ENCODE assay signal across 13 mouse cellular contexts in the genomic region with DNA sequence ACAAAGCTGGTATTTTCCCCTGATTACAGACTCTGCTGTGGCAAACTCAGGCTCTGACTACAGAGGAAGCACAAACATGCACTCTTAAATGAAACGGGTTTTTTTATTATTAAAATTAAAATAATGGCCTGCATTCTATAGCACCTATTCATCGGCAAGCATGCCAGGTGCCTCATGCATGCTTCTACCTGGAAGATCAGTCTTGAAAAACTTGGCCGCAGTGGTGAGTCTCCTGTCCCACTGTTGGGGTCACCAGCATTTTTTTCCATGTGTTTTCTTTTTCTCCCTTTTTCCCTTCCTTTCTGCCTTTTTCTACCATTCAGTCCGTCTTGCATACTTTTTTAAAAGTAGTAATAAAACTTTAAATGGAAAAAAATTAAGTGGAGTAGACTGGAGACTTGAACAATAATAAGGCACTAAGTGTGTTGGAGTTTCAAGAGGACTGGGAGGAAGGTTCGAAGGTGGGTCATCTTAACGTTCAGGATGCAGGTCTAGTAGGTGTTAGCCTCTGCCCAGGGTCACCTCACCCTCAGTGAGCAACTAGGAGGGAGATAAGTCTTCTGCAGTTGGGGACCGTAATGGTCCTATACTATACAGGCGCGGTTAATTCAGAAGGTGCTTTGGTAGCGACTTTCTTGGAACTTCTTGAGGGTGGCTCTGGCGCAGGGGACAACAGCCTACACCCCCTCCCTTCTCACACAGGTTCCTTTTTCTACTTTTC. TPM values are rescaled to one million over a fixed set of nuclear protein-coding genes. Genes with fewer than 3 reads are reported as not detected.
DNase-seq lines count a peak whose midpoint lies in the region; ATAC-seq and TF ChIP-seq lines count a peak whose summit lies in the region.
"Had no signal": no experiment of that assay in that cellular context is flagged by ENCODE, and none has a peak within 500 bp of the region (broad histone marks: within the 10 kb centered on the region; RNA-seq: fewer than 3 reads in every experiment).

No protein-coding gene starts in this region.

- H3K4me2 ChIP-seq in forebrain, embryonic 11.5 days (ENCODE audit: low read depth, low read length, severe bottlenecking): no peak overlapping the region
- H3K4me2 ChIP-seq in limb, embryonic 12.5 days: 0 out of 2 replicates have a peak overlapping the region, but pooled peaks have one; percentile 45
- H3K4me2 ChIP-seq in embryonic facial prominence, embryonic 15.5 days (replicated peaks): no peak overlapping the region
- H3K4me2 ChIP-seq in limb, embryonic 13.5 days (replicated peaks): peak overlapping the region; percentile 60
- H3K4me2 ChIP-seq in liver, postnatal 0 days (ENCODE audit: low read depth, low read length): no peak overlapping the region
- H3K4me2 ChIP-seq: liver, embryonic 11.5 days had no signal

- no peak overlapping the region for H3K27ac ChIP-seq in forebrain, embryonic 10.5 days
- no peak overlapping the region for H3K27ac ChIP-seq in forebrain, embryonic 11.5 days (ENCODE audit: low read depth, low read length)
- H3K27ac ChIP-seq in limb, embryonic 12.5 days: no peak overlapping the region
- no peak overlapping the region for H3K27ac ChIP-seq in limb, embryonic 10.5 days
- peak overlapping the region; percentile 65; the same call in 1 of the 2 replicates for H3K27ac ChIP-seq in embryonic facial prominence, embryonic 15.5 days (replicated peaks)
- no peak overlapping the region for H3K27ac ChIP-seq in limb, embryonic 13.5 days
- no peak overlapping the region for H3K27ac ChIP-seq in liver, postnatal 0 days (ENCODE audit: low read depth)

- no peaks in the 10 kb centered on the region for H3K9me3 ChIP-seq in forebrain, embryonic 10.5 days
- H3K9me3 ChIP-seq in forebrain, embryonic 11.5 days (ENCODE audit: control insufficient read depth, low read length): no peaks in the 10 kb centered on the region
- H3K9me3 ChIP-seq in limb, embryonic 12.5 days: no peaks in the 10 kb centered on the region
- no peaks in the 10 kb centered on the region for H3K9me3 ChIP-seq in limb, embryonic 10.5 days (replicated peaks)
- H3K9me3 ChIP-seq in embryonic facial prominence, embryonic 15.5 days (replicated peaks): no peaks in the 10 kb centered on the region
- H3K9me3 ChIP-seq in limb, embryonic 13.5 days: no peaks in the 10 kb centered on the region
- H3K9me3 ChIP-seq in liver, postnatal 0 days (ENCODE audit: low read length): no peaks in the 10 kb centered on the region
- H3K9me3 ChIP-seq: neural tube, embryonic 15.5 days had no signal

- TF ChIP-seq EP300 in liver, postnatal 0 days (IDR thresholded peaks at IDR 0.05; ENCODE audit: low read depth): no peak

- no peak for ATAC-seq in forebrain, embryonic 11.5 days (replicated peaks; ENCODE audit: low FRiP score)
- no peak for ATAC-seq in limb, embryonic 12.5 days (ENCODE audit: insufficient number of reproducible peaks, insufficient read depth, low FRiP score, low TSS enrichment, low read depth)
- no peak for ATAC-seq in embryonic facial prominence, embryonic 15.5 days (ENCODE audit: insufficient number of reproducible peaks, low FRiP score, low TSS enrichment, low read depth)
- ATAC-seq in limb, embryonic 13.5 days (ENCODE audit: low FRiP score, low read depth): no peak
- no peak for ATAC-seq in liver, postnatal 0 days

- peaks cover 57% of the 10 kb centered on the region for H3K4me1 ChIP-seq in forebrain, embryonic 10.5 days
- peaks cover 13% of the 10 kb centered on the region for H3K4me1 ChIP-seq in forebrain, embryonic 11.5 days (replicated peaks; ENCODE audit: control insufficient read depth, insufficient read depth, low read length)
- H3K4me1 ChIP-seq in limb, embryonic 12.5 days (replicated peaks): peaks cover 93% of the 10 kb centered on the region
- peaks cover 61% of the 10 kb centered on the region for H3K4me1 ChIP-seq in limb, embryonic 10.5 days
- H3K4me1 ChIP-seq in embryonic facial prominence, embryonic 15.5 days: peaks cover 98% of the 10 kb centered on the region
- H3K4me1 ChIP-seq in limb, embryonic 13.5 days: peaks cover 100% of the 10 kb centered on the region
- H3K4me1 ChIP-seq in liver, postnatal 0 days (ENCODE audit: insufficient read depth): 0 out of 2 replicates have a peak, but pooled peaks cover 2% of the 10 kb centered on the region

- H3K9ac ChIP-seq in forebrain, embryonic 11.5 days (ENCODE audit: low read length): no peak overlapping the region
- H3K9ac ChIP-seq in limb, embryonic 12.5 days (replicated peaks): no peak overlapping the region
- no peak overlapping the region for H3K9ac ChIP-seq in embryonic facial prominence, embryonic 15.5 days
- H3K9ac ChIP-seq in limb, embryonic 13.5 days: peak overlapping the region; percentile 63; the same call in 1 of the 2 replicates
- no peak overlapping the region for H3K9ac ChIP-seq in liver, postnatal 0 days (replicated peaks)
- H3K9ac ChIP-seq: neural tube, embryonic 15.5 days had no signal

- peaks cover 100% of the 10 kb centered on the region for H3K27me3 ChIP-seq in forebrain, embryonic 10.5 days (ENCODE audit: poor library complexity, severe bottlenecking)
- peaks cover 91% of the 10 kb centered on the region for H3K27me3 ChIP-seq in forebrain, embryonic 11.5 days (ENCODE audit: control insufficient read depth, insufficient read depth, low read length)
- H3K27me3 ChIP-seq in limb, embryonic 12.5 days: peaks cover 99% of the 10 kb centered on the region
- peaks cover 100% of the 10 kb centered on the region for H3K27me3 ChIP-seq in limb, embryonic 10.5 days (ENCODE audit: low read depth, poor library complexity, severe bottlenecking)
- peaks cover 27% of the 10 kb centered on the region for H3K27me3 ChIP-seq in embryonic facial prominence, embryonic 15.5 days
- H3K27me3 ChIP-seq in limb, embryonic 13.5 days: peaks cover 96% of the 10 kb centered on the region
- peaks cover 95% of the 10 kb centered on the region for H3K27me3 ChIP-seq in liver, postnatal 0 days (ENCODE audit: insufficient read depth, low read length)

- peak; percentile 16 for DNase-seq in forebrain, embryonic 10.5 days (ENCODE audit: extremely low spot score, low spot score)
- no peak for DNase-seq in forebrain, embryonic 11.5 days (ENCODE audit: low spot score)
- DNase-seq in limb, embryonic 10.5 days (ENCODE audit: low spot score): no peak
- no peak for DNase-seq in liver, postnatal 0 days
- no peak for DNase-seq in kidney, postnatal 10 days
- DNase-seq: adrenal gland, adult 8-10 months; kidney, adult 8-10 months; retina, postnatal 1 day had no signal

- TF ChIP-seq CTCF in liver, postnatal 0 days (IDR thresholded peaks at IDR 0.05; ENCODE audit: low read depth): no peak

- 3% methylated on average over 11 of the region's 11 CpGs for WGBS in forebrain, embryonic 10.5 days
- 4% methylated on average over 11 of the region's 11 CpGs for WGBS in forebrain, embryonic 11.5 days
- WGBS in limb, embryonic 12.5 days: 4% methylated on average over 11 of the region's 11 CpGs
- WGBS in limb, embryonic 10.5 days: 2% methylated on average over 11 of the region's 11 CpGs
- WGBS in embryonic facial prominence, embryonic 15.5 days: 44% methylated on average over 11 of the region's 11 CpGs
- 23% methylated on average over 11 of the region's 11 CpGs for WGBS in limb, embryonic 13.5 days
- WGBS in liver, postnatal 0 days (ENCODE audit: insufficient replicate concordance): 15% methylated on average over 11 of the region's 11 CpGs

- H3K36me3 ChIP-seq in forebrain, embryonic 10.5 days (replicated peaks): no peaks in the 10 kb centered on the region
- no peaks in the 10 kb centered on the region for H3K36me3 ChIP-seq in forebrain, embryonic 11.5 days (ENCODE audit: control insufficient read depth, insufficient read depth, low read length)
- peaks cover 3% of the 10 kb centered on the region; the same call in 1 of the 2 replicates for H3K36me3 ChIP-seq in limb, embryonic 12.5 days
- no peaks in the 10 kb centered on the region for H3K36me3 ChIP-seq in limb, embryonic 10.5 days
- H3K36me3 ChIP-seq in embryonic facial prominence, embryonic 15.5 days: no peaks in the 10 kb centered on the region
- peaks cover 4% of the 10 kb centered on the region; the same call in 1 of the 2 replicates for H3K36me3 ChIP-seq in limb, embryonic 13.5 days
- no peaks in the 10 kb centered on the region for H3K36me3 ChIP-seq in liver, postnatal 0 days (replicated peaks; ENCODE audit: insufficient read depth, low read length)
- H3K36me3 ChIP-seq: neural tube, embryonic 15.5 days had no signal

- no peak overlapping the region for H3K4me3 ChIP-seq in forebrain, embryonic 10.5 days
- H3K4me3 ChIP-seq in forebrain, embryonic 11.5 days (ENCODE audit: low read depth, low read length): no peak overlapping the region
- H3K4me3 ChIP-seq in limb, embryonic 12.5 days (replicated peaks): no peak overlapping the region; the same call in 1 of the 2 replicates
- H3K4me3 ChIP-seq in limb, embryonic 10.5 days: no peak overlapping the region
- H3K4me3 ChIP-seq in embryonic facial prominence, embryonic 15.5 days (replicated peaks): no peak overlapping the region
- 0 out of 2 replicates have a peak overlapping the region, but pooled peaks have one; percentile 2 for H3K4me3 ChIP-seq in limb, embryonic 13.5 days
- H3K4me3 ChIP-seq in liver, postnatal 0 days (ENCODE audit: low read depth, low read length): no peak overlapping the region

RNA-seq across cellular contexts. Expression of gene Nfix, which starts 16.8 kb away (rescaled TPM):
- 0.46 and 1.8 TPM in 2 replicates for polyA plus RNA-seq in forebrain, embryonic 10.5 days (2016; fragmentation: Nextera tagmentation; extraction: Ambion mirVana)
- 7.7 and 8.9 TPM in 2 replicates for polyA plus RNA-seq in forebrain, embryonic 11.5 days (2014; fragmentation: Nextera tagmentation; extraction: Ambion mirVana)
- 14.5 and 18.1 TPM in 2 replicates for polyA plus RNA-seq in limb, embryonic 12.5 days (2016; fragmentation: Nextera tagmentation; extraction: Ambion mirVana)
- polyA plus RNA-seq in limb, embryonic 10.5 days (2016; fragmentation: Nextera tagmentation; extraction: Ambion mirVana): 0.24 and 2.1 TPM in 2 replicates
- 61.4 and 62.0 TPM in 2 replicates for polyA plus RNA-seq in embryonic facial prominence, embryonic 15.5 days (2015; fragmentation: Nextera tagmentation; extraction: Ambion mirVana)
- polyA plus RNA-seq in limb, embryonic 13.5 days (2015; fragmentation: Nextera tagmentation; extraction: Ambion mirVana): 46.9 and 48.0 TPM in 2 replicates
- 4.7 and 5.4 TPM in 2 replicates for polyA plus RNA-seq in liver, postnatal 0 days (2015; fragmentation: Nextera tagmentation; extraction: Ambion mirVana)

RNA-seq across cellular contexts. Expression of gene Dand5, which starts 39.3 kb away (rescaled TPM):
- 2.9 and 3.5 TPM in 2 replicates for polyA plus RNA-seq in forebrain, embryonic 10.5 days (2016; fragmentation: Nextera tagmentation; extraction: Ambion mirVana)
- 5.5 and 6.4 TPM in 2 replicates for polyA plus RNA-seq in forebrain, embryonic 11.5 days (2014; fragmentation: Nextera tagmentation; extraction: Ambion mirVana)
- 4.1 and 5.1 TPM in 2 replicates for polyA plus RNA-seq in limb, embryonic 12.5 days (2016; fragmentation: Nextera tagmentation; extraction: Ambion mirVana)
- polyA plus RNA-seq in limb, embryonic 10.5 days (2016; fragmentation: Nextera tagmentation; extraction: Ambion mirVana): 1.9 and 2.7 TPM in 2 replicates
- polyA plus RNA-seq in embryonic facial prominence, embryonic 15.5 days (2015; fragmentation: Nextera tagmentation; extraction: Ambion mirVana): 8.4 and 8.9 TPM in 2 replicates
- 6.3 TPM in 2 replicates for polyA plus RNA-seq in limb, embryonic 13.5 days (2015; fragmentation: Nextera tagmentation; extraction: Ambion mirVana)
- polyA plus RNA-seq in liver, postnatal 0 days (2015; fragmentation: Nextera tagmentation; extraction: Ambion mirVana): 2.4 and 2.5 TPM in 2 replicates

RNA-seq across cellular contexts. Expression of gene Gadd45gip1, which starts 48.0 kb away (rescaled TPM):
- polyA plus RNA-seq in forebrain, embryonic 10.5 days (2016; fragmentation: Nextera tagmentation; extraction: Ambion mirVana): 49.1 and 49.6 TPM in 2 replicates
- 41.0 and 44.3 TPM in 2 replicates for polyA plus RNA-seq in forebrain, embryonic 11.5 days (2014; fragmentation: Nextera tagmentation; extraction: Ambion mirVana)
- 46.5 and 48.6 TPM in 2 replicates for polyA plus RNA-seq in limb, embryonic 12.5 days (2016; fragmentation: Nextera tagmentation; extraction: Ambion mirVana)
- 51.7 and 54.4 TPM in 2 replicates for polyA plus RNA-seq in limb, embryonic 10.5 days (2016; fragmentation: Nextera tagmentation; extraction: Ambion mirVana)
- 46.5 TPM in 2 replicates for polyA plus RNA-seq in embryonic facial prominence, embryonic 15.5 days (2015; fragmentation: Nextera tagmentation; extraction: Ambion mirVana)
- polyA plus RNA-seq in limb, embryonic 13.5 days (2015; fragmentation: Nextera tagmentation; extraction: Ambion mirVana): 48.1 and 48.4 TPM in 2 replicates
- polyA plus RNA-seq in liver, postnatal 0 days (2015; fragmentation: Nextera tagmentation; extraction: Ambion mirVana): 31.9 and 34.9 TPM in 2 replicates

RNA-seq across cellular contexts. Expression of gene Rad23a, which starts 57.1 kb away (rescaled TPM):
- polyA plus RNA-seq in forebrain, embryonic 10.5 days (2016; fragmentation: Nextera tagmentation; extraction: Ambion mirVana): 130 and 137 TPM in 2 replicates
- polyA plus RNA-seq in forebrain, embryonic 11.5 days (2014; fragmentation: Nextera tagmentation; extraction: Ambion mirVana): 102 and 110 TPM in 2 replicates
- polyA plus RNA-seq in limb, embryonic 12.5 days (2016; fragmentation: Nextera tagmentation; extraction: Ambion mirVana): 104 and 109 TPM in 2 replicates
- polyA plus RNA-seq in limb, embryonic 10.5 days (2016; fragmentation: Nextera tagmentation; extraction: Ambion mirVana): 119 and 122 TPM in 2 replicates
- polyA plus RNA-seq in embryonic facial prominence, embryonic 15.5 days (2015; fragmentation: Nextera tagmentation; extraction: Ambion mirVana): 104 and 110 TPM in 2 replicates
- polyA plus RNA-seq in limb, embryonic 13.5 days (2015; fragmentation: Nextera tagmentation; extraction: Ambion mirVana): 106 TPM in 2 replicates
- 154 and 164 TPM in 2 replicates for polyA plus RNA-seq in liver, postnatal 0 days (2015; fragmentation: Nextera tagmentation; extraction: Ambion mirVana)

Comparison
In these comparisons a context has a peak if more than half of its experiments do, and no peak if none do; other contexts are left out.
1. H3K4me2 ChIP-seq: peak in limb, embryonic 12.5 days (single experiment) and limb, embryonic 13.5 days (single experiment); none in forebrain, embryonic 11.5 days (single experiment), embryonic facial prominence, embryonic 15.5 days (single experiment) and liver, postnatal 0 days (single experiment).